Mouse (Mus musculus): ENCODE results near the gene Ywhaq. TPM values are rescaled to one million over a fixed set of nuclear protein-coding genes. Genes with fewer than 3 reads are reported as not detected.

Gene Ywhaq
- polyA plus RNA-seq, 1 experiment: 141 TPM

DNA sequence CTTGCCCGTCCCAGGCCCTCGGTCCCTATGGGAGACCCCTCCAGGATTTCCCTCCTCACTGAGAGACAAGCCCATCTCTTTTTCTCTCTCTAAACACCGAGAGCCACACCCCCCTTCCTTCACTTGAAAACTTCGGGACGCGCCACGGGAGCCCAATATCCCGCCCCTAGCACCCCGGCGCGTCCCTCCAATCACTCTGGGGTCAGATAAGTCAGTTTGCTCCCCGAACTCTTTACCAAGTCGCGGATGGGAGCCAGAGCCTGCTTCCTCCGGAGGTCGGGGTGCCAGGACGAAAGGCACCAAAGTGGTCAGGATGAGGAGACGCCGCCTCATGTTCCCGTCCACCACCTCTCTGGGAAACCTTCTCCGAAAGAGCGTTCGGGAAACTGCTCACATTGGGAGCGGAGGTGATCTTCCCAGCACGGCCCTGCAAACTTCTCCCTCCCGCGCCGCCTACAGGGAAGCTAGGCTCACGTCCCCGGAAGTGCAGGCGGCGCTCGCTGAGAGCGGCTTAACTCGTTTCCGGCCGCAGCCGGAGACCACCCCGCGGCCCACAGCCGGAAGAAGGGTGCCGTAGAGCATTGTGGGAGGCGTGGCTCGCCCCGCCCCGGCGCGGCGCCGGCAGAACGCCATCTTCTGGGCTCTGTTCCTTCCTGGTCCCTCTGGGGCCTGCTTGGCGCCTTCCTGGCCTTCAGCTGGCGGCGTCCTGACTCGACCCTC is 44.2 kb downstream of the Ywhaq start, which contains the start of gene Adam17:
Gene Adam17, minus strand, starts transcription at position 533 of the 720 bp plus-strand sequence.
- Histone ChIP-seq H3K4me3 (ENCODE audit: insufficient read depth, low read length) (peak within 1 kb of the TSS; percentile 91), H3K27ac (ENCODE audit: insufficient read depth, low read depth, low read length) (peak within 1 kb of the TSS; percentile 93), H3K4me1 (ENCODE audit: control insufficient read depth, insufficient read depth, low read length) (peaks cover 21% of the 10 kb centered on the region)
- TF ChIP-seq CTCF (IDR thresholded peaks at IDR 0.05; ENCODE audit: low read depth, low read length) (no peak), POLR2A (IDR thresholded peaks at IDR 0.05; ENCODE audit: borderline replicate concordance, low read depth, low read length) (0 out of 2 replicates have a peak, but pooled peaks have one; percentile 48)

DNA sequence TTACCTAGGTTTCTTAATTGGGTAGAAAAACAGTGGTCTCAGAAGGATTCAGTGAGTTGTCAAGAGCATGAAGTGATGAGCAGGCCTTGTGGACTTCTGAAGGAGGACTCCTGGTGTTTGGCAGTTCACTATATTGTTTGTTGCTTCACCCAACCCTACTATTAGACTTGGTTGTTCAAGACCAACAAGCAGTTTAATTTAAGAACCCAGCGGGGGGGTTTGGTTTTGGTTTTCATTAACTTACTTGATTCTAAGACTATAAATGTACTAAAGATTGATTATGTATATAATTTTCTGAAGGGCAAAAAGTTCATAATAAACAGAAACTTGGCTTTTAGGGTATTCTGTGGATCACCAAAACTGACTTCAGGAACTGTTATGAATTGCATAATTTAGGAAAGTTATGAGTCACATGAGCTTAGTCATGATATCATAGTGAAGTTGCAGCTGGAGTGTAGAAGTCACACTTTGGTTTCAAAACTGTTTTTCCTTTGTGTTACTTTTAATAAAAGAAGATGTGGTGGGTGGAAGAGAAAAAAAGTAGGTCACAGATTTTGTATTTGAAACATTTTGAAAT is 47.3 kb downstream of the Ywhaq start:
- H3K27ac ChIP-seq (ENCODE audit: insufficient read depth, low read depth, low read length): peak overlapping the region; percentile 96
- H3K4me1 ChIP-seq (ENCODE audit: control insufficient read depth, insufficient read depth, low read length): peaks cover 39% of the 10 kb centered on the region
- TF ChIP-seq POLR2A (IDR thresholded peaks at IDR 0.05; ENCODE audit: borderline replicate concordance, low read depth, low read length): no peak
- no peak for TF ChIP-seq CTCF (IDR thresholded peaks at IDR 0.05; ENCODE audit: low read depth, low read length)

DNA sequence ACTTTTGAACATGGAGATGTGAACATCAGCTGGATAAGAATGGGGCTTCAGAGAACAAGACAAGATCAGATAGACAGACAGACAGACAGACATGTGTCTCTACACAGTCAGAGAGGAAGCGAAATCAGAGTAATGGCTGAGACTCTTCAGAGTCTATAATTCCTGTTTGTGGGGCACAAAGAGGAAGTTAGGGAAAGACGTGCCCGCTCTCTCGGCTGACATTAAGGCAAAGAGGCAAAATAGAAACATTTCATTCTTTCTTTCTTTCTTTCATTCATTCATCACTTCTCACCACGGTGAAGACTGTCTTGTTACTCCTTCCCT is 48.4 kb downstream of the Ywhaq start:
- Histone ChIP-seq H3K4me1 (ENCODE audit: control insufficient read depth, insufficient read depth, low read length) (peaks cover 40% of the 10 kb centered on the region), H3K27ac (ENCODE audit: insufficient read depth, low read depth, low read length) (peak overlapping the region; percentile 96), H3K4me3 (ENCODE audit: insufficient read depth, low read length) (peak overlapping the region; percentile 8)
- TF ChIP-seq CTCF (IDR thresholded peaks at IDR 0.05; ENCODE audit: low read depth, low read length): no peak
- no peak for TF ChIP-seq POLR2A (IDR thresholded peaks at IDR 0.05; ENCODE audit: borderline replicate concordance, low read depth, low read length)

More for the DNA sequence above, 47.3 kb downstream of the Ywhaq start:
- H3K4me3 ChIP-seq (ENCODE audit: insufficient read depth, low read length): peak overlapping the region; percentile 36

DNA sequence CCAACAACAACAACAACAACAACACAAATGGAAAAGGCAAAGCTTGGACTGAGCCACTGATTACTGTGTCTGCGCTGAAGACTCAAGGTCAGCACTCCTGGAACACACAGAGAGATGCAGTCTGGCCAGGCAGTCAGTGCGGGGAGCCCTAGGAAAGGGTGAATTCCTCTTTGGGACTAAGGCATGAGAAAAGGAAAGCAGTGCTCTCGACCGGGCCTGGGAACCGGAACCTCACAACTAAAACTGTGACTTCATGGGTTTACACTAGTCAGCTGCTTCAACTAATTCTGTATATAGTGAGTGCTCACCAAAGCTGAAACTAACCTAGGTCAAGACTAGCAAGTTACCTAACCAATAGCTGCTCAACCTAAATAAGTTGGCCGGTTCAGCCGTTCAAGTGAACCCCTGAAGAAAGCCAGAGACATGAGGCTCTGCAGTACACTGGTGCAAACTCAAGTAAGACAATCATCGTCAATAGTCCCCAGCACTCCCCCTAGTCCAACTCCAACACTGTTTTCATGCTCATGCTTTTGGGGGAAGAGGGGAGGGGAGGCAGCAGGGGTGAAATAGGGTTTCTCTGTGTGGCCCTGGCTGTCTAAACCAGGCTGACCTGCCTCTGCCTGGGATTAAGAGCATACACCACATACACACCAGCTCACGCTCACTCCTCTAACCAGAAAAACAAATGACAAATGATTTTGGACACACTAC is 48.9 kb downstream of the Ywhaq start:
- no peak for TF ChIP-seq CTCF (IDR thresholded peaks at IDR 0.05; ENCODE audit: low read depth, low read length)
- TF ChIP-seq POLR2A (IDR thresholded peaks at IDR 0.05; ENCODE audit: borderline replicate concordance, low read depth, low read length): no peak
- H3K4me1 ChIP-seq (ENCODE audit: control insufficient read depth, insufficient read depth, low read length): peaks cover 40% of the 10 kb centered on the region
- H3K27ac ChIP-seq (ENCODE audit: insufficient read depth, low read depth, low read length): peak overlapping the region; percentile 96
- H3K4me3 ChIP-seq (ENCODE audit: insufficient read depth, low read length): peak overlapping the region; percentile 36

DNA sequence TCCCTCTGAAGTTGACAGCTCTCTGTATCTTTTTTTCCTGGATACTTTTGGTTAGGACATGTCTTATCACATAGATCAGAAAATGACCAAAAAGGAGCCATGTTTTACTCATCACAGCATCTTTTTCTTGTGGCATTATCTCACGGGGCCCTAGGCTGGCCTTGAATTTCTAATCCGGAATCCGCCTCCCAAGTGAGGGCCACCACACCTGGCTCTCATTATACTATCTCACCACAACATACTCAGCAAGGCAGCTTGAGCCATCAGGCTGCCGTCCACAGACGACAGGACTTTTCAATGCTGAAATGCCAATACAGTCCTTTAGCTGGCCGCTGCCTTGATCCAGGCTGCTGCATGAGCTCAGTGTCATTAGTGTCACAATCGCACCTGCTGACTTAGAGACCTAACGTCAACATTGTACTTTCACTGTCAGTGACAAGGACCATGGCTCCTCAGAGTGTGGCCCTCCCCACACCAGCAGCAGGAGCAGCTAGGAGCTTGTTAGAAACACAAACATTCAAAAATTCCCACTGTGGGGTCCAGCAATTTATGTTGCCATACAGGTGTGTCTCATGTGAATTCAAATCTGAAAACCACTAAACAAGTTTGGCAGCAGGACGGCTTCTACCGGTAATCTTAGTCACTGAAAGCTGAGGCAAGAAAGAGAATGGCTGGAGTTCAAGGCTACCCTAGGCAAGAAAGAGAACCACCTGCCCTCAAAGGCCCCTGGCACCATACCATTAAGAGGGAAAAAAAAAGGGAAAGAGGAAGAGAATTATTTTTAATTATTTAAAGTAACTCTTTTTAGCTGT is 52.6 kb downstream of the Ywhaq start:
- no peak overlapping the region for H3K27ac ChIP-seq (ENCODE audit: insufficient read depth, low read depth, low read length)
- TF ChIP-seq CTCF (IDR thresholded peaks at IDR 0.05; ENCODE audit: low read depth, low read length) (no peak), POLR2A (IDR thresholded peaks at IDR 0.05; ENCODE audit: borderline replicate concordance, low read depth, low read length) (no peak)

DNA sequence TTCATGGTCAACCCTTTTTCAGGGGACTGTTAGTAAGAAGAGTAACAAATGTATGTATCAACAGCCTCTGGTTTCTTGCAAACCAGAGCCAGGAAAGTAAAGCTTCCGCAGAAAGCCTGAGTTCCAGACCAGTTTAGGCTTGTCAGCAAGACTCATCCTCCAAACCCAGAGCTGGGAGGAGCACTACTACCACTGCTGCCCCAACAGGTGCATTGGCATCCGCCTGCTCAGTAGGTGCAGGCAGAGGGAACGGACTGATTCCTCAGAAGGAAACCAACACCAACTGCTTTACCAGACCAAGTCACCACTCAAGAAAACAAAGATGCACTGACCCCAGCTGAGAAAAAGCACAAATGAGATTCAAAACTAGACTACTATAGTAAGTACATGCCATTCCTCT is 54.2 kb downstream of the Ywhaq start:
- Histone ChIP-seq H3K27ac (ENCODE audit: insufficient read depth, low read depth, low read length) (no peak overlapping the region), H3K4me1 (ENCODE audit: control insufficient read depth, insufficient read depth, low read length) (peaks cover 29% of the 10 kb centered on the region), H3K4me3 (ENCODE audit: insufficient read depth, low read length) (no peak overlapping the region)
- TF ChIP-seq POLR2A (IDR thresholded peaks at IDR 0.05; ENCODE audit: borderline replicate concordance, low read depth, low read length) (no peak), CTCF (IDR thresholded peaks at IDR 0.05; ENCODE audit: low read depth, low read length) (no peak)

More for the DNA sequence above, 52.6 kb downstream of the Ywhaq start:
- H3K4me1 ChIP-seq (ENCODE audit: control insufficient read depth, insufficient read depth, low read length): peaks cover 39% of the 10 kb centered on the region
- H3K4me3 ChIP-seq (ENCODE audit: insufficient read depth, low read length): no peak overlapping the region

DNA sequence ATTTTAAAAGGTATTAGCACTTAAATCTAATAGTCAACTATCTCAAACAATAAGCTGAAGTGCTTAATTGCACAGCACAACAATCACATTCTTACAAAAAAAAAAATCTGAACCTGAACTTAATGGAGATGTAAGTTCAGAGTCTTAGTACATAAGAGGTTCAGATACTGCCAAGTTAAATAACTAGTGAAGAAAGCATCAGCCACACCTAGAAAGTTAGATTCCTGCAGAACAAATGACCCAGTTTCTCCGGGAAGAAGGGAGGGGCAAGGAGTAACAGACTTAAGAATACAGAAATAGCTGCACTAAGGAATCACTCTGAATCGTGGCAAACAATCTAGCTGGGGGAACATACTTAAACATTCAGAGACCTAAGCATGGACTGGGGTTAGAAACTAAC is 54.8 kb downstream of the Ywhaq start:
- Histone ChIP-seq H3K4me1 (ENCODE audit: control insufficient read depth, insufficient read depth, low read length) (peaks cover 26% of the 10 kb centered on the region), H3K27ac (ENCODE audit: insufficient read depth, low read depth, low read length) (no peak overlapping the region), H3K4me3 (ENCODE audit: insufficient read depth, low read length) (no peak overlapping the region)
- TF ChIP-seq CTCF (IDR thresholded peaks at IDR 0.05; ENCODE audit: low read depth, low read length) (no peak), POLR2A (IDR thresholded peaks at IDR 0.05; ENCODE audit: borderline replicate concordance, low read depth, low read length) (no peak)

DNA sequence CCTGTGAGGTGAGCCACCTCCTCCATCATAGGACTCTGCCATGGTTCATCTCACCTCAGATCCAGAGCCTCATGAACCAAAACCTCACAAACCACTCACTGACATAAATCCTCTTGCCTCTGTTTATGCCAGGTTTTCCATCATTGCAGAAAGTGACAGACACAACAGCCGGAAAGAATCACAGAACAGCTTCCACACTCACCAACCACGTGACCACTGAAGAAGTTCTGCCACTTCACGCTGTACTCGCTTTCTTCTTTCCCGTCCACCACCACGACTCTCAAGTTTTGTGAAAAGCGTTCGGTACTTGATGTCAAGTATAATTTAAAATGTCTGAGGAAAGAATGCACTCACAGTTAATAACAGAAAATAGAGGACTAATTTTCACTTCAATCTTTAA is 63.8 kb downstream of the Ywhaq start:
- Histone ChIP-seq H3K27ac (ENCODE audit: insufficient read depth, low read depth, low read length) (no peak overlapping the region), H3K4me1 (ENCODE audit: control insufficient read depth, insufficient read depth, low read length) (peaks cover 3% of the 10 kb centered on the region; the same call in 1 of the 2 replicates), H3K4me3 (ENCODE audit: insufficient read depth, low read length) (no peak overlapping the region)
- no peak for TF ChIP-seq POLR2A (IDR thresholded peaks at IDR 0.05; ENCODE audit: borderline replicate concordance, low read depth, low read length)
- no peak for TF ChIP-seq CTCF (IDR thresholded peaks at IDR 0.05; ENCODE audit: low read depth, low read length)

DNA sequence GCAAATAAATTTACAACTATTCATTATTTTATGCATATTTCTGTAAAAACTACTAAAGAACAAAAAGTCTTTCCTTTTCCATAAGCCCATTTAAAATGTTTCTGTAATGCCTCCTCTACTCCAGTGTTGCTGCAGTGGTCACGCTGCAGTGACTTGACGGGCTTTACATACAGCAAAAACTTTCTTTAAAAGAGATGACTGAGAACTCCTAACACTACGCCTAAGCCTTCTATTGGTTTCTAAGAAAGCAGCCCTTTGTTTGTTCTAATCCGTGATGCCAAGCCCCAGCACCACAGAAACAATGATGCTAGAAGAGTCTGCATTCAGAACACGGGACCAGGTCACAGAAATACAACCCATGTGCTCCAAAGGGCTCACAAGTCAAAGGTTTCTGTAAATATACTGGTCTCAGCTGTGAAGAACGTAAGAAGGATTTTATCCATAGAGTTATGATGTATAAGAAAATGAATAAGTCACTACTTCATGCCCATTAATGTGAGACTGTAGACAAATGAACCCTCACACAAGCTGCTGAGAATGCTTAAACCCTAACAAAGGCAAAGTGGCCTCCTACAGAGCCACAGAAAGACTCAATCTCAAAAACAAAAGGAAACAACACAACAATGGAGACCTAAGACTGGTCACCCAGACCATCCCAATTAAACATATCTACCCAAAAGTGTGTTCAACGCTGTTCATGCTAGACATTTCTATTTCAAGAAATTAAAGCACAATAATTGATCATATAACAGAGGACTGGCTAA is 67.1 kb downstream of the Ywhaq start:
- no peak for TF ChIP-seq POLR2A (IDR thresholded peaks at IDR 0.05; ENCODE audit: borderline replicate concordance, low read depth, low read length)
- TF ChIP-seq CTCF (IDR thresholded peaks at IDR 0.05; ENCODE audit: low read depth, low read length): no peak
- no peak overlapping the region for H3K4me3 ChIP-seq (ENCODE audit: insufficient read depth, low read length)
- H3K4me1 ChIP-seq (ENCODE audit: control insufficient read depth, insufficient read depth, low read length): peaks cover 11% of the 10 kb centered on the region
- no peak overlapping the region for H3K27ac ChIP-seq (ENCODE audit: insufficient read depth, low read depth, low read length)
